Mouse (Mus musculus) adrenal gland, adult (tissue): ENCODE results near the gene Sgms1.
"Not testable (repeated sequence)": the region's sequence is repeated elsewhere in the genome, so short reads cannot be mapped to it uniquely, and the experiment has no call there.

Source experiments
- DNase-seq, 2 experiments: peaks; one replicate each; pipeline ENCODE4 v3.0.0; 2022 to 2023; ENCODE audit warnings: low spot score in 1 of 2; ENCODE audit not compliant: inconsistent age in 2 of 2

Sgms1 gene

DNA sequence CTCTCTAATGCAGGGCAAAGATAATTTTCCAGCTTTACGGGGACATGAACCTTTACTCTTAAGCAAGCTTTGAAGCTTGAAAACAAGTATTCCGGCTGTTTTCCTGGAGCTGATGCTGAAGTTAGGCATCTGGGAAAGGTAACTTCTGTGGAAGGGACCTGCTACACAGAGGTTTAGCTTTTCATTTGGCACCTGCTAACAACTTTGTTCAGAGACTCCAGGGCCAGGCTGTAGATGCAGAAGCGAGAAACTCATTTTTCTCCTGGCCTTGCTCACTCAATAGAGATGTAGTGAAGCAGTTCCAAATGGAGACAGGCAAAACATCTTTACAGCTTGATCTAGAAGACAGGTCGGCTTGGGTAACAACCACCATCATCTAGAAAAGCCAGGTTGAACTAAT is 225.4 kb downstream of the Sgms1 start:
- DNase-seq: no peak

DNA sequence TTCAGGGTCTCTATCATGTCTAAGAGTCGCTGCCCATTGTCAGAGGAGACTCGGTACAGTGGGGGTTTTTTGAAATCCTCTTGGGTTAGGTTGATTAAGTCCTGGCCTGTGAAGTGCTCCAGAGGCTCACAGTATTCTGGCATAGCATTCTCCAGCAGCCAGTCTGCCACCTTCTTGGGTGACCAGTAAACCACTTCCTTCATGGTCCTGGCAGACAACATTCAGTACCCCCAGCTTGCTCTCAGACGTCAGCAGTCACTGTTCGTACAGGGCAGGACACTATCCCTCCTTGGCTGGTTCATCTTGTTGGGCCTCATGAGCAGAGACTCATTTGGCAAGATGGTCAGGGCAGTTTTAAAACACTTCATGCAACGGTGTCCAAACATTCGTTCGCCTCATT is 229.6 kb downstream of the Sgms1 start:
- no peak for DNase-seq

DNA sequence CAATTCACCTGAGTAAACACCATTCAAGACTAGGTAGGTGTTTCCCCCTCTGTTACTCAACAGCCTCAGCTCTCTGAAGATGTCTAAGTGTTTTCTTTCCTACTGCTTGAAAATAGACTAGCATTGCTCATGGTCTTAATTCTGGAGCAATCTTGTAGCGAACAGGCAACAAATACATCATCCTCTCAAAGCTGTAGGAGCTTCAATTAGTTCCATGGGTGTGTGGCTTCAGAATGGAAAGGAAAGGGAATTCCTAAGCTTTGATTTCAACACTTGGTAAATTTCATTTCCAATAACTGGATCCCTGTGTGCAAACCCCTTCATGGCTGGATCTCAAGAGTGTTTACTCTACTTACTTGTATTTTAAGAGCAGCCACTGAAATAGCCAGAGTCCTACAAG is 230.3 kb downstream of the Sgms1 start:
- DNase-seq: no peak

DNA sequence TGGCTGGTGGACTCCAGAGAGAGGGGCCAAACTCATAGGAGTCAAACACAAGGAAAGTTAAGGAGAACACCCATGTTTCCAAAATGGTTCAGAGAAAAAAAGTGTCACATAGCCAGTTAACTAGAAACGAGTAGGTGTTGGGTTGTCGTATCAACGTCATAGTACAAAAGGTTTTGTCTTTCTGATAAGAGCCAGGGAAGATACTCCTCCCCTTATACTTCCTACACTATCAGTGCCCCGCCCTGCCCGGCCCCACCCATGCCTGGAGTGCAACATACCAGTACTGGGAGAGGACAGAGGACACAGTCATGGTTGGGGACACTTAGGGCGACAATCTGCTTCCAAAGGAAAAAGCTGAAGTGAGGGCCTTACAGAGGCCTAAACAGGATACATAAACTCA is 232.5 kb downstream of the Sgms1 start:
- no peak for DNase-seq

DNA sequence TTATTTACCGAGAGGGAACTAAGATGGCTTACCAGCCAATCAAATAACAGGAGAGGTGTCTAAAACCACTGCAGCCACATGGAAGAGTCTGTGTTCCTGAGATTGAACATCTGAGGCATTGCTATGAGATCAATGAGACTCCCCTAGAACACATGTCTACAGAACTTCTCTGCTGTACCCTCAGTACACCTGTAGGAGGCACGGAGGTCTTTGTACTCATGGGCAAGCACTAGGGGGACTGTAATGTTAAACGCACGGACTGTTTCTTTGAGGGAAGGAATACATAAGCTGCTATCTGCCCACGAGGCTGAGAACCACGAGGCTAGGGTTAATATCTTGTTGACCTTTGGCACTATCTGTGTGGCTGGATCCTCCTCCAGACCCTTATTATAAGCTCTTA is 237.0 kb downstream of the Sgms1 start:
- no peak for DNase-seq

DNA sequence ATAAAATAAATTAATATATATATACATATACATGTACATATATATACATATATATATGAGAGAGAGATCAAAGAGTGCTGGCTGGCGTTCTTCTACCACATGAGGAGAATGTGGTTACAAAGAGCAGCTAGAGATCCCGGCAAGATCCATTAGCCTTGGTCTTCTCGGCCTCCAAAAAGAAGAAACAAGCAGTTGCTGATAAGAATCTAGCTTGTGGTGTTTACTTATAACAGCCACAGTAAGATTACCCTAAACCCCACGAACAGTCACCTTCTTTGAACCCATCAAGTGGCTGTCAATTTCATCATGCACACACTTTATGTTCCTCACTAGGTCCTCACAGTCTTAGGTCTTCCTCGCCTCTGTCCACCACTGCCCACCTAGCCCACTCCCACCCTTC is 240.8 kb downstream of the Sgms1 start:
- no peak for DNase-seq

DNA sequence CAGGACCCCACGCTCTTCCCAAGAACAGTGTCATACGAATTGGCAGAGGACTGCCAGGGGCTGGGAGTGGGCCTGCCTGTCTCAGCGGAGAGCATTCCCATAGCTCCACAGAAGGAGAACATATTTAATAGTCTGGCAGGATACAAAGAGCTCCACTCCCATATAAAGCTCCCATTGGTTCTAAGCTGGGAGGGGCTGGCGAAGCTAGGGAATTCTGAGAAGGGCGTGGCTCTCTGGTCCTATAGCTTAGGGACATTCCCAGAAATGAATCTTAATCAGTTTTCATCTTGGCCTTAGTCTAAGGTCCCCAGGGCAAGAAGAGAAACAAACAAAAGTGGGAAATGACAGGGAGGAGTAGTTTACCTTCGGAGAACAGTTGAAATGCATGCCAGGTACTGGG is 247.1 kb downstream of the Sgms1 start:
- DNase-seq: no peak

DNA sequence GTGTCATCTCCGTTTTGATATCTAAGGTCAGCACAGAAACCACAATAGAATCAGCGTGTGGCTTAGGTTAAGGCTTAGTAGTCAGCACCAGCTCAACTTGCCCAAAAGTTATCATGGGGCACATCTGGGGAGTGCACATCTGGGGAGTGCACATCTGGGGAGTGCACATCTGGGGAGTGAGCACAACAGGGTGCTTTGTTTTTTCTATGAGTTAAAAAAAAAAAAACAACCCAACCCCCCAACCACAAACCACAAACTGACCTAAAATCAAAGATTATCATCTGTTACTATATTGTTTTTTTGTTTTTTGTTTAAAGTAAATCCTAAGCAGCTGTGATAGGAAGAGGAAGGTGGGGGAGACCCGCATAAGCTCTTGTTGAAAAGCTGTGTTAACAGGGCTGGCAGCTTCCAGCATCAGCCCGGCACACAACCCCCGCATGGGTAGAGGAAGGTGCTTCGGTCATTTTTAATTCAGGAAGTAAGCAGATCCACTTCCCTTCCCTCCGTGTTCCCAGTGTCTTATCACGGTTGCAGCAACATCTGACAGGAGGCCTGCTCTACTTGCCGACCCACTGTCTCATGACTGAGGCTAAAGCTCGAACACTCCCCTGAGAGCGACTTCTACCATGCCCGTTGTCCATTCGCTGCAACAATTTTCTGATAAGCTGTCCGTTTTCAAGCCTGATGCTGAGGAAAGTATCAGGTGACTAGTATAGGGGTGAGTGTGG is 251.0 kb downstream of the Sgms1 start:
- no peak for DNase-seq

DNA sequence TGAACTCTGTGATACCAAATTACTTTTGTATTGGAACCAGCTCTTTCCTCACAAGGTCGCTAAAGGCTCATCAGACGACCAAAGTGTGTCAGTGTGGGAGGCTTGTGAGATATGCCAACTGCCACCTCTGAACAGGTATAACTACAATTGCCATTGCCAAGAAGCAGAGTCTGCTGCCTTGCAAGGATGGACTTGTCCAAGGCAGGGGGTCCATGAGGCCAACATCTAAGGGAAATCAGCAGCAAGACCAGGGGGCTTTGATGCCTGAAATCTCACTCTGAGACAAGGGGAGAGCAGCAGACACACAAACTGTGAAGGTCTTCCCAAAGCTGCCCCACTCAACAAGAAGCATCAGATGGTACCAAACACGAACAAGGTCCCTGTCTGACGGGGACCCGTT is 251.6 kb downstream of the Sgms1 start:
- no peak for DNase-seq

DNA sequence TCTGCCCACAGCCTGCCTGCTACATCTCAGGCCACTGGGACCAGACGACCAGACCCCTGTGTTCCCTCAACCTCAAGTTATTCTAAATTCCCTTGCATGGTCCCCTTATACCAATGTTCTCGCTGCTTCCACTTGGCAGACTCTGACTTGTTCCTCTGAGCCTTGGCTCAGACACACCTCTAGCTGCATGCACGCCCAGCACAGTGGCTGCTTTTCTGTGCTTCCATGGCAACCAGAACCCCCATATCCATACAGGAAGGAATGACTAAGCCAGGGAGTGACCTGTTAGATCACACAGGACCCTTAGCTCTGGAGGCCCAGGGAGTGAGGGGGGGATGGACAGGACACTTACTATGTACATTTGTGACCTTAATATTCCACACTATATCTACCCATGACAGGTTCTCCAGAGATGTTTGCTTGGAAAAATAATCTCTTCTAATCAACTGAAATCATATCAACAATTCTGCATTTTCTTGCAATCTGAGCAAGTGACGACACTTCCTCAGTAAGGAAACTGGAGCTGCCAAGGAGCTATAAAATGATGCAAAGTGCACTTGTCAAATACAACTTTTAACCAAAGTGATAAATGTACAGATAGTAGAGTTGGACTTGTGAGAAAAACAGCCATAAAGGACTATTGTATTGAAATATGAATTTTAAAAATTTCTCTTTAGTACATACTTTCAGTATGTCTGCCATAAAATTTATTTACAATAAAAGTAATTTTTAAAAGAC is 252.5 kb downstream of the Sgms1 start:
- peak in 1 of 2 experiments; percentile 45 for DNase-seq

DNA sequence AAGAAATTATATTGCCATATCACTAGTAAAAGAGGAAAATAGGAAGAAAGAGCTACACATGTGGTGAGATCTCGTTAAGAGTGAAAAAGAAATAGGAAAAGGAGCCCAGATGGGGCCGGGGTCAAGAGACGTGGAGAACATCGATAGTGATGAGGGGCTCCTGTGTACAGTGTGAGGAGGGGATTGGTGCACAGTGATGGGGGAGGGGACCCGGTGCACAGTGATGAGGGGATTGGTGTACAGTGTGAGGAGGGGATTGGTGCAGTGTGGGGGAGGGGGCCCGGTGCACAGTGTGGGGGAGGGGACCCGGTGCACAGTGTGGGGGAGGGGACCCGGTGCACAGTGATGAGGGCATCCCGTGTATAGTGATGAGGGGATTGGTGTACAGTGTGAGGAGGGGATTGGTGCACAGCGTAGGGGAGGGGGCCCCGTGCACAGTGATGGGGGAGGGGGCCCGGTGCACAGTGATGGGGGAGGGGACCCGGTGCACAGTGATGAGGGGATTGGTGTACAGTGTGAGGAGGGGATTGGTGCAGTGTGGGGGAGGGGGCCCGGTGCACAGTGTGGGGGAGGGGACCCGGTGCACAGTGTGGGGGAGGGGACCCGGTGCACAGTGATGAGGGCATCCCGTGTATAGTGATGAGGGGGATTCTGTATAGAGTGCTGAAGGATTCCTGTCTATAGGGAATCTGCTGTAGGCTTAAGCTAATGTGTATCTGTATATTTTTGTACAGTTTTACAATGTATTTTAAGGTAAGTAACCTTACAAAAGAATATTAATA is 257.6 kb downstream of the Sgms1 start:
- DNase-seq: not testable (repeated sequence)

DNA sequence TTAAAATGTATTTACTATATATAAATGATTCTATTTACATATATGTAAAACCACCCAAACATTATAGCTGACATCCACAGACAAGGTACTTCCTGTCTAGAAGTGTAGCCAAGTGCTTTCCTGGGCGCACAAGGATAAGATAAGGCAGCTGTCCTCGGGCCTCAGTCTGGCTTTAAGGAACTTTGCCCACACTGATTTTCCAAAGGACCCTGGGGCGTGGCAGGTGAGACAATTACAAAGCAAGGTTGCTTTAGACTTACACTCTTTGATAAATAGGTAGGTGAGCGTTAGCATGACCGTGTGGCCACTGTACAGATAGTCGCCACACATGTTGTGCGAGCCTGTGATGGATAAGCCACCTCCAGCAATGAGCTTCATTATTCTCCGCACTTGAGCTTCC is 260.2 kb downstream of the Sgms1 start:
- no peak for DNase-seq

DNA sequence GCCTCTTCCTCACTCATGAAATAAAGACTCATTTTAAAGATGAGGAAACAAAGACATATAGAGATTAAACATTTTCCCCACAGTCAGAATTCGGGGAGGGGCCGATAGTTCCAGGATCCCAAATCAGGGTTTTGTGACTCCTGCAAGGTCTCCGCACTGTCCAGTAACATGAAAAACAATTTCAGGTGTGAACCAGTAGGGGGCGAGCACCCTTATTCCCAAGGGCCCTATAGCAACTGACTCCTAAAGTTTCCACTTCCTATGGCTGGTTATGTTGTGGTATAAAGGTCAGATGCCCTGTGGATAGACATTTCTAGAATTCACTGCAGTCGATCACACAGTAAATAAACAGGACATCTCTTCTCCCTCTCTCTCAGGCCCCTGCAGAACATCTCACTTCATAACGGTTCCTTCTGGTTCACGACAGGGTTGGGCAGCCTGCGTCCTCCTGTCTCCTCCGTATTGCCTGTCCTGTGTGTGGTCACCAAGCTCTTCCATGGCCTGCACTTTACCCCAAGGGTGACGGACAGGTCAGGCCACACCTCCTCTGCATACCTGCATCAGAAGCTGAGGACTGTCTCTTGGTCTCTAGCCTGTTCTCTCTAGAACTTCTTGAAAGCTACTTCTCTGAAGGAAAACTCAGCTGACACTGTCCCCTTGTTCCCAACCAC is 262.2 kb downstream of the Sgms1 start:
- peak in 1 of 2 experiments; percentile 66 for DNase-seq

DNA sequence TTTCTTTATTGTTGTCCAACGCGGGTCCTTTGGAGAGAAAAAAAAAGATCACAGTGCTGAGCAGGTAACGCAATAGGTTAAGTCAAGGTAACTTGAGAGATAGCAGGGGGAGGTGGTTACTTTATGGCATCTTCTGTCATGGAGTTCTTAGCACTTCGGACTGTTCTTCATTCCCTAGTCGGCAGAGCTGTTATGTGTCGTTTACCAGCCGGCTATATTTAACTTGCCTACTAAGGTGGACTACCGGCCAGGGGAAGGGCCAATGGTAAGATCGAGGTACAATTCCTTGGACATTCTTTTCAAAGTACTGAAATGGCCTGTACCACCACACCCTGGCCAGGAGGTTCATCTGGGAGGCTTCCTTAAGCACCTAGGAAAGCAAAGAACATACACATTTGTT is 265.4 kb downstream of the Sgms1 start:
- DNase-seq: no peak

DNA sequence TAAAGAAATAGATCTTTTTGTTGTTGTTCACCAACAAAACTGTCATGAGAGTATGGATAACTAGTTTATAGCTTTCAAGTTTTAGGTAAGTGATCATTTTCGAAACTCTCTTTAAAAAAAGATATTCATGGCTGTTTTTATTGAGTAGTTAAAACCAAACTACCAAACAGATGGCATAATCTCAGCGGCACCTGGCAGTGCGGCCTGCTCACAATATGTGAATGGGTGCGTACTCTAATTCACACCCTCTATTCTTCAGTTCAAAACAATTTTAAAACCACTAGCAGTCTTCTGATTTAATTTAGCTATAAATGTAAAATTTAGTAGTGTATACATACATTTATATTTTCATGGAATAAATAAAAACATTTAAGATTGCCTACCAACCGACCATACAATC is 266.3 kb downstream of the Sgms1 start:
- no peak for DNase-seq

DNA sequence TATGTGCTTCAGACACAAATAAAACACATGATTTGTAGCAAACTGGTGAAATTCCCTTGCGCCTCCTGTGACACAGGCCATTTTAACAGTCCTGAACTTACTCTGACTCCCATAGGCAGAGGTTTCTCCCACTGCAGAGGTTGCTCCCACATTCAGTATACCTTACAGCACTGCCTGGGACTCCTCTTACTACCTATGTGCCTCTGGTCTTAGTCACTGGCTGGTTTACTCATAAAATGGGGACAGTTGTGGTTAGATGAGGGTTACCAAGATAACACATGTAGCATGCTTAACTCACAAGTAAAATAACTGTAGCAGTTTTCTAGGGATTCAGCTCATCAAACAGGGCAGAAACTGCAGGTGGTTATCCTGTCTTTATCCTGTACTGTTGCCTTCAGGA is 268.7 kb downstream of the Sgms1 start:
- no peak for DNase-seq

DNA sequence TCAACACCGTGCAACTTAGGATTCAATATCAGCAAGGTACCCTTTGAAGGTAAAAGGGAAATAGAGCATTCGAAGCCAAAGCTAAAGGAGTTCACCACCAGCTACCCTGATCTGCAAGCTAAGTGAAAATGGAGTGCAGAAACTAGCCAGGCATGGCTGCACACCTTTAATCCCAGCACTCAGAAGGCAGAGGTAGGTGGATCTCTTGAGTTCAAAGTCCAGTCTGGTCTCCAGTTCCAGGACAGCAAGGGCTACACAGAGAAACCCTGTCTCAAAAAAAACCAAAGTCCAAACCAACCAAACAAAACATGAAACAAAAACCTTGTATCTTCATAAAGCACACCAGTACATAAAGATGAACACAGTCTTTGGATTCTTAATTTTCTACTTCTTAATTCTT is 269.8 kb downstream of the Sgms1 start:
- DNase-seq: no peak

DNA sequence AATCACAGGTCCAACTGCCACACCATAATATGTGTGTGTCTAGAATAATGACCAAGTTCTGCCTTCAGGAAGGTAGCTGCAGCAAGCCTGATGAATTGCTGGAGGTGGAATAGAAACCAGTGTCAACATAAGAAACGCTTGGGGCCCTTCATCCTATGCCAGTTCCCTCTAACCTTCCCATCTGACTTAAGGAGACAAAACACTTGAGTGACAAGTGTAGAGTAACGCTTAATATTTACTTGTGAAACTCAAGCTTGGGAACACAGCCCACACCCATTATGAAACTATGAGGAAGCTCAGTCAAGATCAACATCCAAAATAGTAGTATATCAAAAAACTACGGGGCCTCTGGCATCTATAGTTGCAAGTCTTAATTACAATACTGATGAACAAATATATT is 271.0 kb downstream of the Sgms1 start:
- DNase-seq: no peak

DNA sequence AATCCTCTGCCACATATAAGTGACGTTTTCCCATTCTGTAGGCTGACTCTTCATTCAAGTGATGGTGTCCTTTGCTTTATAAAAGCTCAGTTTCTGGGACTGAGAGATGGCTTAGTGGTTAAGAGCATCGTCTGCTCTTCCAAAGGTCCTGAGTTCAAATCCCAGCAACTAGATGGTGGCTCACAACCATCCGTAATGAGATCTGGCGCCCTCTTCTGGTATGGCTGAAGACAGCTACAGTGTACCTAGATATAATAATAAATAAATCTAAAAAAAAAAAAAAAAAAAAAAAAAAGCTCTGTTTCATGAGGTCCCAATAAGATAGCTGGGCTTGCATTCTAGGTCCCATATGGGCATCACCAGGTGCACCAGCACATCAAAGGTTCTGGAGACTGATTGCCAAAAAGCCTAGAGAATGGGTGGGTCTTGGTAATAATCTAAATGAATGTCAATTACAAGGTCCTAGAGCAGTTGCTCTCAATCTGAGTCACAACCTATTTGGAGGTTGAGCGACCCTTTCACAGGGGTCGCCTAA is 272.0 kb downstream of the Sgms1 start:
- DNase-seq: no peak

DNA sequence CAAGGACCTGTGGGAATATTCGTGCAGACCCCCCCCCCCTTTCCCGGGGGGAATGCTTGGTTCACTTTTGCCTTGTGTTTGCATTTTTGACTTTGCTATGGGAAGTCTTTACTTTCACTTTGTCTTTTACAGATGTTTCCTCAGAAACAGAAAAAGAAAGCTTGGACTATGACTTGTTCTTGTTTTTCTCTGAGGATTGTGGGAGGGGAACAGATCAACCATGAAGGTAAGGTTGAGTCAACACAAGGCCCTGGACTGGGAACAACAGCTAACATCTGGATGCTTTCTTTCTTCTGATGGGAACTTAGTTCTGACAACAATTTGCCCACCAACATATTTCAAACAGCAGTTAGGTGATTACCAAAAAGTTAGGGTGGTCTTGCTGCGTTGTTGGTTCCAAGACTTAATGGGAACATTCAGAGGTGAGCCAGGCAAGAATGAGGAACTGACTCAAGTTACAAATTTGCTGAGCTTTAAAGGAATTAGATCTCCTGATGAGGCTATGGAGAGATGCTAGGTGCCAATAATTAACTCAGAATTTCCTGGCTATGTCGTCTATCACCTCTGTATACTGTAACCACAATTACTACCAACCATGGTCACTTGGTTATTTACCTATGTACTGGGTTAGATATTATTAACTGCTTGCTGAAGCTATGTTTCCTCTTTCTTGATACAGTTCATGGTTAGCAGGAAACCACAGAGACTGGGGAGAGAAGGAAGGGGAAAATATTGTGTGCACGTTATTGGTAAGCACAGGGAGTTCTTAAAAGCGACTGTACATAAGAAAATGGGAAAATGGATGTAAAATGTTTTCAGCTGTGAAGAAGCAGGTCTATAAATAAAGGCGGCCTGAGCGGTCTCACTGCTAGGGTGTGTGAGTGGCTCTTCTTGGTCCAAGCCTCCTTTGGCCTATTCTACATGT is 277.4 kb downstream of the Sgms1 start:
- DNase-seq: no peak
